Mouse (Mus musculus): ENCODE data around the gene Rad51d.

GRCm38 (mm10) chr11:82874924-82875323, 15.5 kb downstream of the Rad51d start:
- TF ChIP-seq CTCF (IDR thresholded peaks at IDR 0.05; ENCODE audit: control insufficient read depth, insufficient read depth, insufficient replicate concordance, low read depth, low read length) (no peak), POLR2A (IDR thresholded peaks at IDR 0.05; ENCODE audit: control insufficient read depth, low read depth, low read length) (no peak)

Measured in testis, adult 2 months (tissue).